Mouse (Mus musculus) cerebellum, adult 18-20 months (tissue): Measurements from ENCODE around the gene Camsap2.
A peak's percentile ranks its signal among the peaks of the same experiment; 100 is the strongest.

Source experiments
- DNase-seq, 2 experiments: peaks; one replicate each; pipeline ENCODE4 v3.0.0; 2021

Gene Camsap2

DNA sequence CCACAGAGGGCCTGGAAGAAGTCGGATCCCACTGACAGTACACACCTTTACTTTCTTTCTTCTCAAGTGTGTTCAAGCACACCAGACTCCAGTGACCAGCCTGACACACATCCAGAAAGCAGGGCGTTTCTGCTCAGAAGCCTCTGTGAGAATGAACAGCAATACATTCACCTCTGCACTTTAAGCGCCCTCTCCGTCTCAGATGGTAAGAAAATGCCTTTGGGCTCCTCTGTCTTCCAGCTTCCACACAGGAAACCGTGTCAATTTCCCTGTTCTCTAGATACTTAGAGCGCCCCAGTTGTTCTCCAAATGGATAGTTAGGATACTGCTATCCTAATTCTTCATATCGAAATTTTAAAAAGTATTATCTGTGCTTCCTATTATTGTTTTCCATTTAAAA lies 2.2 kb downstream of the Camsap2 start:
- no peak for DNase-seq

DNA sequence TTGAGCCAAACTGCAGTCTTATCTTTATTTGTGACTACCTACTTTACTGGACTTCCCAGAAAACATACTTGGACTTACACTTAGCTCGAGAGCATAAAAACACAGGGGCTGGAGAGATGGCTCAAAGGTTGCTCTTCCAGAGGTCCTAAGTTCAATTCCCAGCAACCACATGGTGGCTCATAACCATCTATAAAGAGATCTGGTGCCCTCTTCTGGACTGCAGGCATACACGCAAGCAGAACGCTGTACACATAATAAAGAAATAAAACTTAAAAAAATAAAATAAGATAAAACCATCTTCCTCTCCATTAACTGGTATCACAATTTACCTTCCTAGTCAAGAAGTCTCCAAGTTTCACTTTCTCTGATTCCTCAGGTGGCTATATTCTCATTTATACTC lies 5.4 kb downstream of the Camsap2 start:
- DNase-seq = no peak

DNA sequence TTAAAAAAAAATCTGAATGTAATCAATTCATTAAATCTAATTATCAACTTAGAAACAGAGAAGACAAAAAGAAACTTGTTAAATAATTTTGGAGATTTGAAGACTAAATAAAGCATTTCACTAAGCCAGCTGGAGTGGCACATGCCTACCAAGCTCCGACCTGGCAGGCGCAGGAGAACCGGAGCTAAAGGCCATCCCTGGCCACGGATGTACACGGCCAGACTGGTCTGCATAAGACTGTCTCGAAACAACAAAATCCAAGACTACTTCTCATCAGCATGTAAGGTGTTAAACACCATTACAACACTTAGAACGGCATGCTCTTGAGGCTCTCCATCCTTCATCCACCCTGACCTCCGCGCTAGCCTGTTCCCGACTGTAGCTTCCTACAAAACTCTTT lies 11.2 kb downstream of the Camsap2 start:
- DNase-seq = peak in 1 of 2 experiments; percentile 41

DNA sequence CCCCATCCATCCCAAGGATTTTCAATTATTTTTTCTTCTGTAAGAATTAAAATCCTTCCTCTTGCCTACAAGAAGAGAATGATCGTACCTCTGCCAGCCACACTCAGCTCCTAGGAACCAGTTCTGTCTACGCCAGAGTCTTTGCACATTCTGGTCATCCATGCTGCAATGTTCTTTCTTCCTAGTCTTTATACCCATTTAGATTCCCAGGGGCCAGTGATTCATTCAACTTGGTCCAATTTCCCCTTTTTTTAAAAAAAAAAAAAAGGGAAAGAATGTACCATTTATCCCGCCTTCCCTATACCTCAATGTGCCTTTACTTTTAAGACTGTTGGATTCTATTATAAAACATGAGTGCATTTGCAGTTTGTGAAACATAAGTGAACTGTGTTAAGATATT lies 12.4 kb downstream of the Camsap2 start:
- no peak for DNase-seq

DNA sequence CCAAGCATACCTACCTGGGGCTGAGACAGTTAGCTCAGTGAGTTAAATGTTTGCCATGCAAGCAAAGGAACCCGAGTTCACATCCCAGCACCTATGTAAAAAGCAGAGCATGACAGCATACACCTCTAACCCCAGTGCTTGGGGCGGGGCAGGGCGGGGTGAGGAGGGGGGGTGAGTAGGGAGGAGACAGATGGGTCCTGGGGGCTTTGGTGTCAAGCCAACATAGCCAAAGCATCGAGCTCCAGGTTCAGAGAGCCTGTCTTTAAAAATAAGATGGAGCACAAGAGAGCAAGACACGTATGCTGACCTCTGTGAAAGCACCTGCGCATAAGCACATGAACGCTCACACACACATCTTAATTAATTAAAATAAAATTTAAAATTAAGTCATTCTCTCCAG lies 12.8 kb downstream of the Camsap2 start:
- DNase-seq = no peak

DNA sequence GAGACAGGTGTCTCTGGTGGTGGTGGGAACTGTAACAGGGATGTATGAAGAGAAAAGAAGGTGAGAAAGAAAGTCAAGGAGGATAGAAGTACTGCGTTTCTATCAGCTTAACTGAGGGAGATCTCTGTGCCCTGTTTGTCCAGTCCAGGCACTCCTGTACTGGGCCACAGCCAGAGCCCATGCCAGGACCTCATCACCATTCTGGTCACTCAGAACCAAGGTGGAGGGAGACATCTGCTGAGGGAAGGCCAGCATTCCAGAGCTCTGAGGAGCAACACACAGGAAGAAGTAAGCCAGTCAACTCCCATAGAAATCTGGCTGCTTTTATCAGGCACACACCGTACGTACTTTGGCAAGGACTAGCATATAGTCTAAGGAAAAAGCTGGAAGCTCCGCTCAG lies 14.1 kb downstream of the Camsap2 start:
- DNase-seq = peak; percentile 80 to 89

DNA sequence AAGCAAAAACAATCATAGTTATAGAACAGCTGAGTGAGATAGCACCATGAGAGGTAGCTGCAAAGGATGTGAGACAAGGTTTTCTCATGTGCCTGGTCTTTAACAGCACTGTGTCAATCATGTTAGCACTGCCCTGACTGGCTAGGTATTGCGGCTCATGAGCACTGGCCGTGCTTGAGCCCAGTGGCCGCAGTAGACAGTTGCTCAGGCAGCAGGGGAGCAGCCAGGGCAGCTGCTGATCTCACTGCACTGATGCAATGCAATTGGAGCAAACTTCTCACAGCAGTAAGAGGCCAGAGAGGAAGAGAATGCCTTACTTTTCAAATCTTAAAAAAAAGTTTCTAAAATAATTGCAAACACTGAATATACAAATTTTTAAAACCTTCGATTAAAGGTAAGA lies 16.5 kb downstream of the Camsap2 start:
- peak; percentile 34 to 57 for DNase-seq

DNA sequence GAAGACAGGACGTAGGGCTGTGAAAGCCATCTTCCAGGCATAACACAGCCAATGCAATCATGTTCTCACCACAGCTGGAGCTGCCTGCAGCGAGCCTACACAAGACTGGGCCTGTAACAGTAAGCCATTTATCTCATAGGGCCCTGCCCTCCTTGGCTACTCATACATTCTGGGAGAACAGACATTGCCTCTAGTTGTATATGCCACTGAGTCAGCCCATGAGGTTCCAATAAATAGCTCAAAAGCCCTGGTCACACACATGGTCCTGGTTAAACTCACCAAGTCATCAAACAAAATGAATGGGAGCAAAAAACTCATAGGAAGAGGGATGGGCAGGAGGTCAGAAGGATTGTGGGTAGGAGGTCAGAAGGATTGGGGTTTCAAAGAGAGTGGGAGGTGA lies 17.3 kb downstream of the Camsap2 start:
- DNase-seq = no peak

DNA sequence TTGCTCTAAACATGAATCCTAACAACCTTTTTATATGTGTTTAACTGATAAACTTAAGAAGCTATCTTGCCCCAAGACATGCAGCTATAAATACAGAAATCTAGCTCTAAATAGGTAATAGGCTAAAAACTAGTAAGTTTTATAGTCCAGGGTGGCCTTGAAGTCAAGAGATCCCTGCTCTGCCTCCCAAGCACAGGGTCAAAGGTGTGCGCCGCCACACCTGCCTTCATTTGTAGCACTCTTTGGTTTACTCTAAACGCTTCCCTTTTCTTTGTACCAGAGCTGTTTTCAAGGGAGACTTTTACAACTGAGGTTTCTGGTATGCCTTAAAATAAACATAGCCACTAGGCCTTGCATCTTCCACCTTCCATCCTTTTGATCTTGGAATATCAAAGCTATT lies 18.3 kb downstream of the Camsap2 start:
- DNase-seq = no peak

DNA sequence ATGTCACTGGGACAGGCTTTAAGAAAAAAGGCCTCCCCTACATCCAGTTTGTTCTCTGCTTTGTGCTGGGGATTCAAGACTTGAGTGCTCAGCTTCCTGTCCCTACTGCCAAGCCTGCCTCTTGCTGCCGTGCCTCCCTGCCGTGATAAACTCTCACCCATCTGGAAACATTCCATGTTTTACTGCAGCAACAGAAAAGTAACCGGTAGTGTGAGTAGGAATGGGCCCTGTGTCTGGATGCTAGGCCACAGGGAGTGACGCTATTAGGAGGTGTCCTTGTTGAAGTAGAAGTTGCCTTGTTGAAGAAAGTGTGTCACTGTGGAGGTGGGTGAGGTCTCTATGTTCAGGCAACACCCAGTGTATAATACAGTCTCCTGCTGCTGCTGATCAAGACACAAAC lies 20.0 kb downstream of the Camsap2 start:
- peak; percentile 54 to 66 for DNase-seq

DNA sequence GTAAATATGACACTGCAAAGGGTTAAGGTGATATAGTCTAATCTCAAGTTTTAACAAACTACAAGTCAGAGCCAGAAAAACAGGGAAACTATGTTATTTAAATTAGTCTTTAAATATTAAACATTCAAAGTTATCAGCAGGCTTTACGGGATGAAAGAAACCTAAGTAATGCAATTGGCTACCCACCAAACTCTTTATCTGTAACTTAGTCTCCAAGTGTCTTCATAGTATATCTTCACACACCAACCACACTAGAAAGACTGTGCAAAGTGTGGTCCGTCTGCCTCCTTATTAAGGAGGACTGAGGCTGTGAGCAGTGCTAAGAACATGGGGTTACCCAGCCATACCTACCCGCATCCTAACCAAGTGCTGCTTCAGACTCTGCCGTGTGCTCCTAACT lies 23.6 kb downstream of the Camsap2 start:
- no peak for DNase-seq

DNA sequence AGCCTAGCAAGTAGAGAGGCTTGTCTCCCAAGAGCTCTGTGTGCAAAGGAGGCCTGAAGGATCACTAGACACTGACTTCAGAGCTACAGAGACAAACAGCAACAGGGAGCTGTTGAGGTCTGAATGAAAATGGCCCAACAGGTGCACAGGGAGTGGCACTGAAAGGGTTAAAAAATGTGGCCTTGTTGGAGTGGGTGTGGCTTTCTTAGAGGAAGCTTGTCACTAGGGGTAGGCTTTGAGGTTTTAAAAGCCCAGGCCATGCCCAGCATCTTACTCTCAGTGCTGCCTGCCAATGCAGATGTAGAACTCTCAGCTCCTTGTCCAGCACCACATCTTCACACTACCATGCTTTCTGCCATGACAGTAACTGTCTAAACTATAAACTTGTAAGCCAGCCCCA lies 29.6 kb downstream of the Camsap2 start:
- DNase-seq = no peak

DNA sequence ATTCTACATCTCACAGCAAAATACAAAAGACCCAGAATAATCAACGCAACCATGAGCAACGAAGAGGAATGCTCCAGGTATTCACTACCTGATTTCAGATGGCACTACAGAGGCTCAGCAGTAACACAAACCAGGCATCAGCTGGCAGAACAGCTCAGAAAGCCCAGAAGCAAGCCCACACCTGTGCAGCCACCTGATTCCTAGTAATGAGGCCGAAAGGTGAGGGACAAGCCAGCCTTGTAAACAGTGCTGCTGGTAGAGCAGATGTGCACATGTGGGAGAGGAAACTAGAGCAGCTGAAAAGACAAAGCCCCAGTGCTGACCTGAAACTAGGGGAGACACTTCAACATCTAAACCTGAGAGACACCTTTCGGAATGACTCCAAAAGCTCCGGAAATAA lies 36.7 kb downstream of the Camsap2 start:
- DNase-seq = no peak

DNA sequence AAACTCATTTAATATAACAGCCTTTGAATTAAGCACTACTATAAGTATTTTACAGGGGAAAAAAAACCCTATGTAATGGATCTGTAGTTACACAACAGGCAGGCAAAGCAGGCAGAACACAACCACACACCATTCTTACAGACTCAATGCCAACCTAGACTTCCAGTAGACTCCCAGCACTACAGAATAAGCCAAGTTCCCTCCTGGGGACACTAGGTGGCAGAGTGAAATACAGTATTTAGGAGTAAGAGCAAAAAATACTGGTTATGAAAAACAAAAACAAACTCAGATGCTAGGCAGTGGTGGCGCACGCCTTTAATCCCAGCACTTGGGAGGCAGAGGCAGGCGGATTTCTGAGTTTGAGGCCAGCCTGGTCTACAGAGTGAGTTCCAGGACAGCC lies 39.5 kb downstream of the Camsap2 start:
- DNase-seq = peak; percentile 53 to 59

DNA sequence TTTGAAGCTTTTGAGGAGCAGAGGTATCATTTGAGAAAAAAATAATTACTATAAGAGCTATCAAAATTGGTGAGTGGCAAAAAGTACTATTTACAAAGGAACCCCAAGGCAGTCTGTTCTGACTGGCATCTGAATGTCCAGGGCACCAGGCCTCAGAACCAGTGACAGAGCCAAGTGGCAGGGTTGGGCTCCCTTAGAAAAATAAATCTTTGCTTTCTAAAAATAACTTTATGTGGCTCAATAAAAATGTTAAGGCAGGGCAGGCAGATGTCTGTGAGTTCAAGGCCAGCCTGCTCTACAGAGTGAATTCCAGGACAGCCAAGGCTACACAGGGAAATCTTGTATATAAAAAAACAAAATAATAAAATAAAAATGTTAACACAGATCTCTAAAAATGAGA lies 51.9 kb downstream of the Camsap2 start:
- DNase-seq = no peak

DNA sequence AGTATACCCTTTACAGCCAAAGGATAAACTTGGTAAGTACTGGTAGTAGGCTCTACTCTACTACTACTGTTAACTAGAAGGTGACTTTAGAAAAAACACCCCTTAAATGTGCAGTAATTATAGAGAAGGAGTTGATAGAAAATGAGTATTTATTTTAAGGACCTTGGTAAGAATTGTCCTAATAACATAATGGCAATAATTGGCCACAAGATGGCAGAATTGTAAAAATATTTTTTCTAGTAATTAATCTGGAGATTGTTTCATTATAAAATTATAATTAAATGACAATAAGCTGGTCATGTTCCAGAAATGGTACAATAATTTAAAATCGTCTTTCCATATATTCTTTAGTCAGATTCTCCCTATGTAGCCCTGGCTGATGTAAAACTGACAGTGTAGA lies 56.1 kb downstream of the Camsap2 start:
- no peak for DNase-seq

DNA sequence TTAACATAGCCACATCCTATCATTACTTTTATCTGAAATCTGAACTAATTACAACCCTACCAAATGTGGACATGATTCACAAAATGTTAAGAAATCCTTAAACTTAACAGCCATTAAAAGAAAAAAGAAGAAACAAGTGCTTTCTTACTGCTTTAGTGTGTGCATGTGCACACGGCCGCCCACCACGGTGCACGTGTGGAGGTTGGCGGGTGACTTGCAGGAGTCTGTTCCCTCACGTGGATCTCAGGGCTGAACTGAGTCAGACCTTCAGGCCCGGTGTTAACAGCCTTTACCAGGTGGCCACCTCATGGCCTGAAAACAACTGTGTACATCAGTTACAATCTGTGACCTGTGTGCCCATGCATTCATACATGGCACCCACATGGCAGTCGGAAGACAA lies 68.5 kb downstream of the Camsap2 start:
- no peak for DNase-seq

DNA sequence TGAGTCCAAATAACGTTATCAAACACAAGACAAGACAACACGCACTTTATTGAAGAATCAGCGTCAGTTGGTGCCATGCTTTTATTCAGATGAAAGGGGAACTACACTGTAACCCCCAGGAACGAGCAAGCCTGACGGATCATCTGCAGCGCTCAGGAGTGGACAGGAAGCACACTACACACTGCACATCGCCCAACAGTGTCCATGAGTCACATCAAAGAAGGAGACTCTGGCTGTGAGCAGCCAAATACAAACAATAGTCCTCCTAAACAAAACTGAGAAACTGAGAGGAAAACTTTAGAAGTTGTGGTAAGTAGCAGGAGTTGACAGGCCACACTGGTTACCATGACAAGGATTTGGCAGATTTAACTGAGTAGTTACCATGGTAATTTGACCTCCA lies 77.7 kb downstream of the Camsap2 start:
- no peak for DNase-seq

DNA sequence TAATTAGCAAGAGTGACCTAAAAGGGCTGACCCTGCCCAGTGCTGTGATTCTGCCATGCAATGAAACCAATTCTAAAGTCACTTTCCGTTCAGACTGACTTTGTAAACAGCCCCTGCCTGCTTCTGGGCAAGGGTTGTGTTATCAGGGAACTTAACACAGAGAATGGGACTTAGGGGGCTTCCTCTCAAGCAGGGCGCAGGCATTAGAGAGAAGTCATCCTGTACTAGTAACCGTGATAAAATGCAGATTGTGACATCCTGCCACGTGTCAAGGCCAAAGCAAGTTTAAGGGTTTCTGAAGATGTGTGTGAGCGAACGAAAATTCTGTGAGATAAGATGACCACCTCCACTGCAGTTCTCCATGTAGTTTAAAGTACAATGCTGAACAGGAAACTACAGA lies 79.8 kb downstream of the Camsap2 start:
- no peak for DNase-seq

DNA sequence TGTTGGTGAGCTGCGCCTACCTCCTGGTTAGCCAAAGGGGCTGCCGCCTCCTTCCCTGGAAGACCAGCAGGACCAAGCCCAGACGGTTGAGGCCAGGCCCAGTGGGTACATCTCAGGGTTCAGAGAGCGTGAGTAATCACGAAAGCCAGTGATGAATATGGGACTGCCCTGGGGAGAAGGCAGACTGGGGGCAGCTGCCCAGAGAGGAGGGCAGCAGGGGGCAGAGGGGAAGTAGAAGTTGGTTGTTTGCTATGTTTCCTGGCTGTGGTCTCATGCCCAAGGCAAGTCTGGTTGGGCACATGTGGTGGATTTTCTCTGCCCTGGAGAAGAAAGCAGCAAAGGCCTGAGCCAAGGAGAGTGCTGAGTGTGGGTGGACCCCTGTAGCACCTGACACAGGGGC lies 82.5 kb downstream of the Camsap2 start:
- no peak for DNase-seq

DNA sequence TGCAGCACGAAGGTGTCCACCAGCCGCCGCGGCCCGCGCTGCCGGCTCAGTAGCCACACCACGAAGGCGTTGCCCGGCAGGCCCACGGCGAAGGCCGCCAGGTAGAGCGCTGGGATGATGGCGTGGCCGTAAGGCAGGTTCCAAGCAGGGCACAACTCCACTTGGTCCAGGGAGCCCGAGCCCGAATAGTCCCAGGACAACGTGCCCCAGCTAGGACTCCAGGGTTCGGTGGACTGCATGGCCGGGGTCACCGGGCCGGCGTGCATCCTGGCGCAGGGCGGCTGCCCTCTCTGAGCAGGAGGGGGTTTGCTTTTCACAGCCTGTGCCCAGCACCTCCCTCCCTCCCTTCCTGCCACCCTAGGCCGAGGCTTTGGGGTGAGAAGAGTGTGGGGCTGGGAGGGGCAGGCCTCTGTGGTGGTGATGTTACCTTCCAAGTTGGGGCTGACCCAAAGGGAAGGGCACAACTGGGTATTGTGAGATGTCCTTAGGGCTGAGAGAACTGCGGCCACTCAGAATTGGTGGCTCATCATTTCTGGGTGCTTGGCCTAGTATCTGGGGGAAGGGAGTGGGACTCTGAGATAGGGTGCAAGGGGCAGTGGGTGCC lies 85.2 kb downstream of the Camsap2 start, which contains the start of gene Gpr25:
Gene Gpr25 (minus strand): TSS at position 239 of the 604 bp plus-strand sequence.
- no peak for DNase-seq

DNA sequence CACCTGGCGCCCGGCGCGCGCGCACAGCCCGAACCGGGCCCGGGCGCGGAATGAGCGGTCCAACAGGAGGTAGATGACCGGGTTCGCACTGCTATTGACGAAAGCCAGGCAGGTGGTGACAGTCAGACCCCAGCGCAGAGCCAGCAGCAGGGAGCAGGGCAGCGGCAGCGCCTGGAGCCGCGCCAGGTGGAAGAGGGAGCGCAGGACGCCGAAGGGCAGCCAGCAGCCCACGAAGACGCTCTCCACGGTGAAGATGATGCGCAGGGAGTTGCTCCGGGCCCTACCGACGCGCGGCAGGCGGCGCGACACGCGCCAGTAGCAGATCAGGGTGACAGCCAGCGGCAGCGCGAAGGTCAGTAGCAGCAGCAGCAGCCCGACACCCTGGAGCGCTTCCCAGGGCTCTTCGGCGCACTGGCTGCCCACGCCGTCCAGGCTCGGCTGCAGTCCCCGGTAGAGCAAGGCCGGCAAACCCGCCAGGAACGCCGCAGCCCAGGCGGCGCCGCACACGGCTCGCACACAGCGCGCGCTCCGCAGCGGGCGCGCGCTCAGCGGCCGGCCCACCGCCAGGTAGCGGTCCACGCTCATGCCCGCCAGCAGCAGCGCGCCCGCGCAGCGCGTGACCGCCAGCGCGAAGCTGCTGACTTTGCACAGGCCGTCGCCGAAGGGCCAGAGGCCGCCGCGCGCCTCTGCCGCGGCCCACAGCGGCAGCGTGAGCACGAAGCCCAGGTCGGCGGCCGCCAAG lies 85.8 kb downstream of the Camsap2 start:
- DNase-seq = peak; percentile 85 to 94

DNA sequence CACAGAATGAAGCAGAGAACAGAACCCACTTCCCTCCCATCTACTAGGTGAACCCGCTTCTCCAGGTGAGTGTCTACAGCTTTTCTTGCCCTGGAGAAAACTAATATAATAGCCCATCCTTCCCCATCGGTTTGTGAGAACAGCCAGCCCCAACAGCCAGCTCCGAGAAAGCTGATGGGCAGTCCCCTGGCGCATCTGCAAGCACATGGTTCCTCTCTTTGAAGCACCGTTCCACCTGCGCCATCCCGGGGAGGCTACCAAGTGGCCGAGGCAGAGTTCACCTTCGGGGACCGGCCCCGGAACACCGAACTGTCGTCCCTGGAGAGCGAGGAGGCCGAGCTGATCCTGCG lies 86.4 kb downstream of the Camsap2 start:
- no peak for DNase-seq

DNA sequence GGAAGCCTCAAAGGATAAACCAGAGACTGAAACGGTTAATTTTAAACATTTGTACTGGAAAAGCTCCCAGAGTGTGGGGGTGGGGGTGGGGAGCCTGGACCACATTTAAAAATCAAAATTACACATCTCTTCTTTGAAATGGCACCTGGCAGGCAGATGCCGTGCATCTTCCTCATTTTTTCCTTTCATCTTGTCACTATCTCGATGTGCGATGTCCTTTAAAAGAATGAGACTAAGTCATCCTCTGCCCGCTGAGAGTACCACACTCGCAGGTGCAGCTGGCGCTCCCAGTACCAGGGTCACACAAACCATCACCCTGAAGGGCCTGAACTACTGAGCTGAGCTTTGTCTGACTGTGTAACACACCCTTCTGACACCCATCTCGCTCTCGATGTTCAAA lies 87.4 kb downstream of the Camsap2 start:
- no peak for DNase-seq

DNA sequence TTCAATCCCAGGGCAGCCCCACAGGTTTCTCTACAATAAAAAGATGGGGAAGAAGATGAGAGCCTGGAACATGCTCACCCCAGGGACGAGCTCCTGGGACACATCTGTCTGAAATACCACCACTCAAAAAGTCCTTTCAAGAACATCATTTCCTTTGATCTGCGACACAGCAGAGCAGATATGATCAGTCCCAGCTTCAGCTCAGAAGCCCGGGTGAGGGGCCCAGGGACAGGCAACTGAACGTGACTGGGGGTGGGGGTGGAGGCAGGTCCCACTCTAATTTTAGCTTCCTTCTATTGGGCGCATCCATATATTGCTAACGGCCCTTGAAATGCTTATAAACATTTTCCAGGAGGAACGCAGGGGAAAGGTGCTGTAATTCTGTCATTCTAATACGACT lies 90.2 kb downstream of the Camsap2 start:
- no peak for DNase-seq
